Mouse (Mus musculus) c-Kit-negative CD71-positive TER-119-positive erythroid progenitor cells, embryonic 14.5 days (primary cell): ENCODE measurements at regions not wholly inside any gene's neighbourhood (a gene's known extent, or its start where the extent isn't known, plus 50 kb on each side); places are given as distances from the start of the nearest gene placed in this dataset.
"Not testable (repeated sequence)": the region's sequence is repeated elsewhere in the genome, so short reads cannot be mapped to it uniquely, and the experiment has no call there.

Experiments used
- DNase-seq: peaks from one replicate; pipeline ENCODE4 v3.0.0-alpha.2; 2013; ENCODE audit warnings: low read depth, low spot score

DNA sequence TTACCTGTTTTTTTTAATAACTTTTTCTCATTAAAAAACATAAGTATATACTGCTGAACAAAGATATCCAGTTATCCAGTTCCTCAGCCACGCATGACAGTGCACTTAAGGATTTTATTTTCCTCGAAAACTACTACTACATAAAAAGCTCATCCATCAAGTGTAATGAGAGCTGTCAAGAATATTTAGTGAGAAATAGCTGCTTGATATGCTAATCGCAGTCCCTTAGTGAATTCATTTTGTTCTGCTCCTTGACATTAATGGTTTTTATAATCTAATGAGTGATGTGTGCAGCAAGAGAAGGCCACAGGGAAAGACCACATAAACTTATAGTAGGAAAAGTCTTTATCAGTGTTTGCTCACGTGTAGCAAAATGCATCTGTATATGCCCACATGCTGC, 754.0 kb upstream of the Slc39a10 start:
- no peak for DNase-seq

DNA sequence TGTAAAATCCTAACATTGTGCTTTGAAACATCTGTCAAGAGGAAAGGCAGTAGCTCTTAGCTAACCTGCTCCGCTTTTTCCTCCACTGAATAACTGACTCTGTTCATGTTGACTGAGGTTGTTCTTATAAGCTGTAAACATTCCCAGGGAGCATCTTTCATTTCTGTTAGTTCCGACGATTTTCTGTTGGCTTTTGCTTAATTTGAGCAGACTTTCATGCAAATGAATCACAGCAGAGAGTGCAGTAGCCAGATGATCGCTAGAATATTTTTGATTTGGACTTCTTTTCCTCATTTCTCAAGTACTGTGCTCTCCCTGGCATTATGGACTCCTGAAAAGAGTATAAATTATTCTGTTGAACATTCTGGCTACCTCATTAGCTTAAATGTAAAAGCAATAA, 713.9 kb upstream of the Slc39a10 start:
- DNase-seq: no peak

DNA sequence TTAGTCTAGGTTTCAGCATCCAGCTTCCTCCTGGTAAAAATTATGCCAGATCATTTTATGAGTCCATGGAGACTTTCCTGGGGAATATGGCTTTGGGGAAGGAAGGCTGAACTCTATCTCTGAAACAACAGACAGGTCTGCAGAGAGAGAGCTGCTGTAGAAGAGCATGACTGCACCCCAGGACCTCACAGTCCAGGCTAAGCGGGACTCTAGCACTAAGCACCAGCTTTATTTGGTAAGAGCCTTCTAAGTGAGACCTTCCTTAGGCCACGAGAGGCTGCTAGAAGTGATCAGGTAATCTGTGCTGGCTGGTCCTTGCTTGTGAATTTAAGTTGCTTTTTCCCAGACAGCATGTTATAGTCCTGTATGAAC, 711.3 kb upstream of the Slc39a10 start:
- no peak for DNase-seq

DNA sequence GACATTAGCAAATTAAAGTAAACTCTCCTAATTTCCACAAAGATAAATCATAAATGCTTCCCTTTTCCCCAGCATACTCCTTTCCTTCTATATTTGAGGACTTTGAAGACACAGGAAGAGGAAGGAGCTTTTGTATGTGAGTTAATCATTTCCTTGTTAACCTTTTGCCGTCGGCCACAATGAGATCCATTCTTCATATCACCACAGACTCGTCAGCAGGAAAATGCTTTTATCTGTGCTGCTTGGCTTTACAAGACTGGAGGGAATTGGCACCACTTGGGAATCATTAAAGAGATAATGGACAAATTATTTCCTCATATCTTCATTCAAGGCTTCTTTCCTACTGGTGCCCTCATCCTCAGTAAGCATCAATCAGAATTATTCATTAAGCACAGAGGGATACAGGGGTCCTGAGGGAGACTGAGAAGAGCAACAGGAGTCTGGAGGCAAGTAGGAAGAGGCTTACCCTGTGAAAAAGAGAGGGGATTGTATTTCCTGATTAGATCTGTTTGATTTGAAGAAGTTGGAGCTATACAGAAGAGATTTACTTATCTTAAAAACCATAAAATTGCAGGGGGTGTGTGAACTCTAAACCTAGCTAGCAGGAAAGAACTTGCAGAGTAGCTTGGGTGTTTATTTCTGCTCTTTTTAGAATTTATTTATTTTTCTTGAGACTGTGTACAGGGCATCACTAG, 710.8 kb upstream of the Slc39a10 start:
- no peak for DNase-seq

DNA sequence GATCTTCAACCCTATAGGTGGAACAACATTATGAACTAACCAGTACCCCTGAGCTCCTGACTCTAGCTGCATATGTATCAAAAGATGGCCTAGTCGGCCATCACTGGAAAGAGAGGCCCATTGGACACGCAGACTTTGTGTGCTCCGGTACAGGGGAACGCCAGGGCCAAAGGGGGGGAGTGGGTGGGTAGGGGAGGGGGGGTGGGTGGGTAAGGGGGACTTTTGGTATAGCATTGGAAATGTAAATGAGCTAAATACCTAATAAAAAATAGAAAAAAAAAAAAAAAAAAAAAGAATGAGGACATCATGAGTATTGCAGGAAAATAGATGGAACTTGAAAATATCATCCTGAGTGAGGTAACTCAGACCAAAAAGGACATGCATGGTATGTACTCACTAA, 701.0 kb upstream of the Slc39a10 start:
- DNase-seq: not testable (repeated sequence)

DNA sequence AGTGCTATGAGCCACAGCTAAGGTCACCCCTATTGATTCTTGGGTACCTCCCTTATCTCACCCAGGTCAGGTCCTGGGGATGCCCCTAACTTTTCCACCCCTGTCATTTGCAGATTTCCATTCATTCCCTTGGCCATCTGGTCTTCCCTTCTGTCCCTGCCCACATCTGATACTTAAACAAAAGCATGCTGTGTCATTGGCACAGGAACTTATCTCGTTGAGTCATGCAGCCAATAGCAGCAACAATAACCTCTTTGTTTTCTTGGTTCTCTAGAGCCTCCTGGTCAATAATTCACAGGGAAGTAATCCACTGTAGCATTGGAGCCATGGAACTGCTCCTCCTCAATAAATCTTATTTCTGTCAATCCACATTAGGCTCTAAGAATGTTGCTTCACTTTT, 653.0 kb upstream of the Slc39a10 start:
- DNase-seq: no peak

DNA sequence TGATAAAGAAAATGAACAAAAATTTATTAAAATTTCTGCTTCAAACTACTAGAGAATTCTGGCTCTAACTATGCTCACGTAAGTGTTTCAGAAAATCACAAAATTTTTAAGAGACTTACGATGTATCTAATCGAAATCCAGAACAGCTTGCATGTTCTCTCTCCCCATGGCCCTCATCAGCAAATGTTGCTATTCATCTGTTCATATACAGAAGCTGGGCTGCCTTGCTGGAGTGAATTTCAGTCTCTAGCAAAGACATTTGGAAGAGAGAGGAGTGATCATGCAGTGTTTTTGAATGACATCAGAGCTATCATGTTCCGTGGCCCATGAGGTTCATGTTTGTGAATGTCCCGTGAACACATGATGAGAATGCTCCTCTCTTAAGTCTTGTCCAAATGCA, 618.8 kb upstream of the Slc39a10 start:
- no peak for DNase-seq

DNA sequence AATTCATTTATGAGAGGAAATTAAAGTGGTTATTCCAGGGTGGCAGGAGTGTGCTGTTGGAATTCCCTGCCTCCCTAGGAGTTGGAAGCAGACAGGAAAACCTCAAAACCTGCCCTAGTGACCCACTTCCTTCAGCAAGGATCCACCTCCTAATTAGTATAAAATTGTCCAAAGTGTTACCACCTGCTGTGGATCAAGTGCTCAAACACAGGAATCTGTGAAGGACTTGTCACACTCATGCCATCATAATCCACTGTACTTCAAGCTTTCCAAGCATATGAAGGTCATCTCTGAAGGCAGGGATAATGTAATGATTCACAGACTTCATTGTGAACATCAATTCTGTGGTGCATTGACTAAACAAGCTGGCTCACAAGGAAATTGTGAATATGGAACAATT, 615.1 kb upstream of the Slc39a10 start:
- no peak for DNase-seq

DNA sequence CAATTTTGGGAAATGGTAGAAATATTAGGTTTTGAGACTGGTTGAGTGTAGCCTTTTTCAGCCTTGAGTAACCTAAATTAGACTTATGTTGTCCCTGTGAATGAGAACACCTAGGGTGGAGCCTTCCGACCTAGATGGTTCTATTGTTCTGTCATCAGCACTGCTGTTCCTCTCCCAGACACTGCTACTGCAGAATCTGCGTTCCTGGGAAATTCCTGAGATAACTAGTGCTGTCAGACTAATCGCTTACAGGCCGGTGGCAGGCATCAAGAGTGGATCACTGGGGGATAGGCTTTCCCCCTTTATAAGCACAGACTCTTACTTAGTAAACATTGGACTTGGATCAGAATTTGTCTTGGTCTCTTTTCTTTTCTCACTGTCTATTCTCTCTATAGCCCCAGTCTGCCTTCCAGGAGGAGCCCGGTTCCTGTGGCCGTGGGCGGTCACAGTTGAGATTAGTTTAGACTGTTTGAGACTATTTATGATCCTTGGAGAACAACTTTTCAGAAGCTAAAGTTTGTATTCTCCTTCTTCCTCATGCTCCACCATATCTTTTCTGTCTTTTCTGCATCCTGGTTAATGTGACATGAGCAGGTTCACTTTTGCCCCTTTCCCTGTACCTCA, 596.0 kb upstream of the Slc39a10 start:
- no peak for DNase-seq

DNA sequence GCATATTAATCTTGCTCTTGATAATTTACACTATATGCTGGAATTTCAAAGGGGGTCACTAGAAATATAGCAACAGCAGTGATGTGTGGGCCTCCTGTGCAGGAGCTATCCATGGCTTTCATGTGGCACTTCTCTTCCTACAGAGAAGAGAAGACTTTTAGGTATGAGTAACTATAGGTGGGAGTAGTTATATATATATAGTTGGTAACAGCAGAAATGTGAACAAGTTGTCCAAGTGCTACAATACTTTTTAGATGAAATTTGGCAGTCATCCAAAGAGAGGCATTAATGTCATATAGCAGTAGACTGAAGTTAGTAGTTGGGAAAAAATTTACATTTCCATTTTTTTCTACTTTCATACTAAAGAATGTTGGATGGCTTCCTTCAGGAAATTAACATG, 593.4 kb upstream of the Slc39a10 start:
- no peak for DNase-seq

DNA sequence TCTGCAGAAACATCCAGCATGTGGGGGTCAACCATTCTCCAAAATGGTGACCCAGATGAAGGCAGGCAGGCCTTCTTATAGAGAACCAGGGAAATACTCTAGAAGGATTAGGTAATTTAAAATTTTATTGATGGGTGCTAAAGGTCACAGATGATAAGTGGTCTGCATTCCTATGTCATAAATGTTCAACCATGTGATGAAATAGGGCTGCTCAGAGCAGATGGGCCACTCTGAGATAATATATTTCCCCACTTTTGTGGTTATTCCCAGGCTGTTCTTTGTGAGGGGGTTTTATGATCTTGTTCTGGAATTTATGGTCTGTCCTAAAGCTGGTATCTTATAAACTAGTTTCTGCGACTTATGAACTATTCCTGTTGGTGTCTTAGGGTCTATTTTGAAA, 586.4 kb upstream of the Slc39a10 start:
- DNase-seq: no peak

DNA sequence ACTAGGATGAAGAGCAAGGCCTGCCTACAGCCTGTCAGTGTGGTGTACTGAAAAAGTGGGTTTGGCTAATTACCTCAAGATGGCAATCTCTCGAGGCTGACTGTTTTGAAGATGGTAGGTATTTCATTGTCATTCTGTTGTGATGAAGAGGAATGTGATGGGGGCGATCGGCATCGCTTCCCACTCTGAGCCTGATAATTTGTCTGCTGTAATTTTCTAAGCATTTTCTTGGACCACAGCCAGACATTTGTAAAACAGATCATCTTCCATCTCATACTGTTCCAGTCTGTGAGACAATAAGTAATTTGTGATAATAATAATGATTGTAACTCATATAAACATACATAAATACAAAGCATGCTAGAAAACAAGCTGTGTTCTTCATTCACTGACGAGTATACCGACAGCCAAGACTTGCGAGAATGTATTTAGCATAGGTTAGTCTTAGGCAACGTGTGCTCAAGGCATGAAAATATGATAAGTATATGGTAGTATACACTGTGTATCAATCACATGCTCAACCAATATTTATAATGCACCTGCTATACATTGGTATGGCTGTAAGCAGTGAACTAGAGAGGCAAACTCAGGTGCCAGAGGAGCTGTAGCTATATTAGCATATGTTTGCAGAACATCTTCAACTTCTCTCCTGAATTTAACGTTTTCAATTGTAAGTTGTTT, 574.1 kb upstream of the Slc39a10 start:
- DNase-seq: no peak

DNA sequence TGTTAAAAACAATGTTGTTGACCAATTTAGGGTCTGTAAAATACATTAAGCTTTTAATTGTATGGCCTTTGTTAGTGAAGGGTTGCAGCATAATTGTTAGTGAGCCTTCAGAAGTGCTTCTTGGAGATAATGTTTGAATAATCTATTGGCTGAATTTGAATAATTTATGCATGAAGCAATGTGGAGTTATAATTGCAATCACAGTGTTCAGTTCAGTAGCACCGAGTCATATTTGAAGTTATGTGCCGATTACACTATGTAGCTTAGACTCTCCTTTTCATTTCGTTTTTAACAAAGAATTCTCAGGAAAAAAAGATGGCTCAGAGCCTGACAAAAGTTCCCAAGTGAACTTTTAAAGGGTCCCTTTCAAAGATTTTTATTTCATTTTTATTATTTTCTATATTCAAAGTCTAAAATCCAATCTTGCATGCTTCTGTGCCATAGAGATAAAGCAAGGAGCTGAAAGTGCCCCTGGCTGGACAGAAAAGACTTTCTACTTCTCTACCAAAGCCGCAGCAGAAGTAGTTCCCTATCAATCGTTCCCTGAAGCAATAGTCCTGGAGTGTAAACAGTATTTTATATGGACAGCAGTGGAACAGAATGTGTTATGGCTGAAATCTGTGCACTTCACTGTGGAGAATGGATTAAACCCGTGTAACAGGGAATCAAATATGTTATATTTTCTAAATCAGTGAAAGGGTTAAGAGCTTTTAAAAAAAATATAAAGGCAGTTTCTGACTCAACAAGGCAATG, 556.3 kb upstream of the Slc39a10 start:
- no peak for DNase-seq

DNA sequence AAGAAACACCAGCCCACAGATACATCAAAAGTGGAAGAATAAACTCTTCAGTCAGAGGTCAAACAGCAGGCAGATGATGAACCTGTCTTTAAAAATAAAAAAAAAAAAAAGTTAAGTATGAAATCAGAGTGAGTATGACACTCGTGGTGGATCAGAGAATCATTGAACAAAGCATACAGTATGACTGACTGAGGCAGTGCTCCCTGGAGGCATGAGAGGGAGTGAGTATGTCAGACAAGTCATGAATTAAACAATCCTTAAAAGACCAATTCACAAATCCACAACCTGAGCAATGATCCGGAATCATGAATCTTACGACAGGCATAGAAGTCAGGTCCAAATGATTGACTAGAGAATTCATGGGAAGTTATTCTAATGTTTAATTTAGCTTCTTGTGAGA, 555.4 kb upstream of the Slc39a10 start:
- no peak for DNase-seq

DNA sequence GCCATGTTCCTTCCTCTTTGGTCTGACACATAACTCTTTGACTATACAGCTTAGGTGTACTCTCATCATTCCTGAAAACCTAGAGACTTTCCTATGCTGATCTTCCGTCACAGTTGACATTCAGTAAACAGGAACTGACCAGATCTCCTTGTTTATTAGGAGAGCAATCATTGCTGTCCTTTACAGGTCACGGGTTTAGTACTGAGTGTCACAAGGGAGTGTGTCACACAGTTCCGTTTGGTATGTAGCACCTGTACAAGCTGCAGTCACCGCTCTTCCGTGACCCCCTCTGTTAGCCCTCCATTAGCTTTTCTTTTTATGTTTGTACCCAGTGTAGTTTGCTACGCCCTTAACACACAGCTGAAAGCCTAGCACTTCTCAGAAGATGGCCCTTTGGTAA, 553.4 kb upstream of the Slc39a10 start:
- no peak for DNase-seq

DNA sequence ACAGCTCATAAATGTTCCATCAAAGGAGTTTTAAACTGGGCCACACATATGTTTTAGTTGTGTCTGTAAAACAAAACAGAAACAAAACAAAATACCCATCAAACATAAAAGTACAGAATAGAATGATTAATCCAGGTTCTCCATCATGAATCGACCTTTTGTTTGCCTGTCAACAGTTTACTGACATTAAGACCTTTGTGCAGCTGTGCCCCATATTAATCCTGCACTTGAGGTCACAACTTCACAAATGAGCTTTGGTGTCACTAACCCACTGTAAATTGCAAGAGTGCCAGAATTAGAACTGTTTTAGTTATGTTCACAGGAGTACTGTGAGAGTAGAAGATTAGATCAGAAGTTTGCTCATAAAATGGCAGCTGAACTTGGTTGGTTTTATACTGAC, 540.2 kb upstream of the Slc39a10 start:
- DNase-seq: no peak

DNA sequence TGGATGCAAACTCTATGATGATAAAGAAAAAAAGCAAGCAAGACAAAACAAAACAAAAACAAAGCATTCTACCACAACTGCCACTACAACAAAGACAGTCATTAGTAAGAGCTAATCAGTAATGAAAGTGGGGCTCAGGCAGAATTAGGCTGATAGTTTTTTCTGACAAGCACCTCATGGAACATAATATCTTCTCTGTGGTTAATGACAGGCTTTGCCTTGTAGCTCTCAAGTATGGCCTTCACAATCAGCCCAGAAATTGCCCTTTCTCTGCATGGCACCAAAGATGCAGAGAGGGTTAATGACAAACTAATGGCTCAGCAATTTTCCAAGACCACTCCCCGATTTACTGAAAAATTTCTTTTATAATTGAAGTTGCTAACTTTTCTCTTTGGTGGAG, 512.5 kb upstream of the Slc39a10 start:
- DNase-seq: no peak

DNA sequence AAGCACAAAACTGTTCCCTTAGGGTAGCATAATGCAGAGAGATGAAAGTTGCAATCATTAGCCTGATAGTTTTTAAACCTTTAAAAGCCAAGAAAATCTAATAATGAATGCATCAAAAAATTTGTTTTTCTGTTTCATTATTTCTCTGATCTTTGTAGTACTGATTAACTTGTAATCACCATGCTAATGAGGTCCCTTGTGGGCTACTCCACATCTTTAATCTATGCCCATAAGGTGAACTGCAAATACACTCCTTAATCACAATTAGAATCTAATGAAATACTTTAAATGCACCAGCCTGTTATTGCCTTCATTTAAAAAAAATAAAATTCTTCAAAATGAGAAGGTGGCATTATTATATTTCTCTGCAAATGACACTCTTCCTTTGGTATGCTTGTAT, 493.9 kb upstream of the Slc39a10 start:
- no peak for DNase-seq

DNA sequence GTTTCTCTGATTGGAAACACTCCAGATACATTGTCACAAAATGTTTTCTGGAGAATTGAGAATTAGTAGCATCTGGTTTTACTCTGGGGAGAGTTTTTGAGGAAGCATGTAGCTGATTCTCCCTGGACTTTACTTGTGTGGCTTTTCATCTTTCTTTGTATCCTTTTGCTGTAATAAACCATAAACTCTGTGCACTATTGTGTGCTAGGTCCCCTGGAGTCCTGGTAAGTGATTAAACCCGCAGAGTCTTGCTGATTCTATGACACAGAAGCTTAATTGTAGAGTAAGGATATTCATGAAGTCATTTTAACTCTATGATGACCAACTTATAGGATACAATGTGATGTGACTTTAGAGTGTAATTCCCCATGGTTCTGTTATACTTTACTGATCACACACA, 486.1 kb upstream of the Slc39a10 start:
- no peak for DNase-seq

DNA sequence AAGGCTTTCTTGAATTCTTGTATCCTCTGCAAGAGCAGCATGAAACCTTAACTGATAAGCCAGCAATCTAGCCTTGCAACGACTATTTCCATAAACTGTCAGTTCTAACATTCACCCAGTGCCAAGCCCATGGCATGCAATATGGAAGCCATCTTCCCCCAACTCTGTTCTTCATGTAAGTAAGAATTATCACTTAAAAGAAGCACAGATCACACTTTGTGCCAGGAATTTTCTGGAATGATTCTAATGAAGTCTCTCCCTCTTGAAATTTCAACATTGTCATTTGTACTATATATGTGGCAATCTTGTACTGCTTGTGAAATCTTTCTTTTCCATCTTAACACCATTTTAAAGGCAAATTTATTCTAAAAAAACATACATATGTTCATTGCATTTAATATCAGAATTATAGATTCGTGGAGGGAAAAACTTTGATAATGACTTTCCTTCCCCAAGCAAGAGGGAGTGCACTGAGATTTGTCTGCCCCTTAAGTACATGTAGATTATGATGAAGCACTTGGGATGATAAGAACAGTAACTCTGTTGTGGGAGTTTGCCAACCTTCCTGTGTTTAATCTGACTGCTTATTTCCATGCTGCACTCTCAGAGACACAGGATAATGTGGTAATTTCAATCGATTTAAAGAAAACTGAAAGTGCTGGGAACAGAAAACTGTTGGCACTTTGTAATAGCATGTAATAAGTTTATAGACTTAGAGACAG, 447.2 kb upstream of the Slc39a10 start:
- no peak for DNase-seq

DNA sequence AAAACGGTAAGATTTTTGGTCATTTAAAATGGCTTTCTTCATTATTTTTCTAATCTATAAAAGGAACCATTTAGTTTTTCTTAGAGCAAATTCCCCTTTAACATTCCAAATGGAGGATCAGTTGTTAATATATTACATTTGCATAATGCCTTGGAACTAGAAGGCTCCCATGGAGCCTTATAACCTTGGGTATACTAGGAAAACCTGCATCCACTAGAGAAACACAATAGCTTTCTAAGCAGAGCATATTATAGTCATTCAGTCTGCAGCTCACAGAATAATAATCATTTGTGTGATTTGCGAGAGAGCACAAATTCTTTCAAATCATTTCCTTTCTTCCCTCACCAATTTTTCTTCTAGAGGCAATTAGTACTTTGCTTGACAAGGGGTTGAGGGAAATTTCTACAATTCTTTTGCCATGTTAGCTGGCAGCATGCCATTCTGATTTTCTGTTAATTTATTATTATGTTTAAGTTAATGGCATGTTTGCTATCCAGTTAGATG, 418.0 kb upstream of the Slc39a10 start:
- no peak for DNase-seq

DNA sequence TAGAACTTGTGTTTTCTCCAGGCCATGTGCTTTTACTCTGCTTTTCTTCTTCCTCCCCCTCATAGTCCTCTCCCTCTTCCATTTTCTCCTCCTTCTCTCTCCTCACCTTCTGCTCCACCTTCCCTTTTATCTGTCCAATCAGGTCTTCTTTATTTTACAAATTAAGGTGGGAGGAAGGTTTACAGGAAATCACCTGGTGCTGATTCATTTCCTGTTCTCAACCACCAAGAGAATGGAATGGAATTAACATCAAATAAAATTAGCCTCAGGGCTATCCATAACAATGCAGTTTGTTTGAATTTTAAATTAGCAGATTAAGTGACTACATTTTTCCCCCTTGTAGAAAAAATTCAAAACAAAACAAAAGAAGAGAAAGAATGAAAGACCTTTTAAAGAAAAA, 414.3 kb upstream of the Slc39a10 start:
- DNase-seq: no peak
